Mouse (Mus musculus): Measurements from ENCODE around the gene Ctf2. TPM values are rescaled to one million over a fixed set of nuclear protein-coding genes. Genes with fewer than 3 reads are reported as not detected.
A peak's percentile ranks its signal among the peaks of the same experiment; 100 is the strongest.

Ctf2 gene
- total and polyA plus RNA-seq, 3 experiments, result 0.16 TPM; not detected in 2

GRCm38 (mm10) chr7:127725490-127725889 lies 6.5 kb downstream of the Ctf2 start:
- DNase-seq (ENCODE audit: low spot score), result no peak
- TF ChIP-seq TAL1 (conservative IDR thresholded peaks at IDR 0.05; ENCODE audit: low read depth, low read length) (no peak), GATA1 (IDR thresholded peaks at IDR 0.05; ENCODE audit: borderline replicate concordance, low read length) (no peak), CTCF (IDR thresholded peaks at IDR 0.05; ENCODE audit: low read depth, low read length) (no peak), POLR2AphosphoS5 (IDR thresholded peaks at IDR 0.05; ENCODE audit: insufficient replicate concordance, low read depth, low read length) (no peak), GATA2 (IDR thresholded peaks at IDR 0.05; ENCODE audit: borderline replicate concordance, low read depth, low read length) (no peak)
- Histone ChIP-seq H3K27me3 (ENCODE audit: insufficient read depth, low read length) (peaks cover 54% of the 10 kb centered on the region), H3K4me3 (ENCODE audit: low read depth, low read length) (no peak overlapping the region), H3K9me3 (replicated peaks) (no peaks in the 10 kb centered on the region), H3K4me1 (ENCODE audit: insufficient read depth, low read depth, low read length) (no peaks in the 10 kb centered on the region), H3K36me3 (replicated peaks) (no peaks in the 10 kb centered on the region)
- ATAC-seq (ENCODE audit: extremely low read depth, insufficient number of reproducible peaks, low FRiP score, poor library complexity, severe bottlenecking), result no peak

DNA sequence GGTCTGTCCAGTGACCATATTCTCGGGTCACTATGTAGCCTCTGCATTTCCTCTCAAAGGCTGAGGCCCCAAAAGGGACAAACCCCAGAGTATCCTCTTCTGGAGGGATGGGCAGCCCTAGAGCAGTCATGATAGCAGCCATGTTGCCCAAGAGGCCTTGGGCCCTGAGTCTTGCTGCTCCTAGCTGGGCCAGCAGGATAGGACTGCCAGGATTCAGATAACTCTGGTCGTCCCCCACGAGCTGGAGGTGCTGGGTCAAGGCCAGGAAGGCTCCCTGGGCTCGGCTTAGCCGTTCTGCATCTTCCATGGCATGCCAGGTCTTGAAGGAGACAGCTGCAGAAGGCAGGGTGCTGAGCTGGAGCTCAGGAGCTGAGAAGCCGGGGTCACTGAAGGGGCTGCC lies 12.7 kb downstream of the Ctf2 start:
- DNase-seq (ENCODE audit: low spot score) (no peak), ATAC-seq (ENCODE audit: extremely low read depth, insufficient number of reproducible peaks, low FRiP score, poor library complexity, severe bottlenecking) (no peak)
- H3K9me3 ChIP-seq (replicated peaks), result no peaks in the 10 kb centered on the region
- H3K4me1 ChIP-seq (ENCODE audit: insufficient read depth, low read depth, low read length), result no peaks in the 10 kb centered on the region
- TF ChIP-seq POLR2AphosphoS5 (IDR thresholded peaks at IDR 0.05; ENCODE audit: insufficient replicate concordance, low read depth, low read length), result no peak
- no peak for TF ChIP-seq GATA2 (IDR thresholded peaks at IDR 0.05; ENCODE audit: borderline replicate concordance, low read depth, low read length)
- TF ChIP-seq GATA1 (IDR thresholded peaks at IDR 0.05; ENCODE audit: borderline replicate concordance, low read length), result no peak
- no peak for TF ChIP-seq TAL1 (conservative IDR thresholded peaks at IDR 0.05; ENCODE audit: low read depth, low read length)
- no peak for TF ChIP-seq CTCF (IDR thresholded peaks at IDR 0.05; ENCODE audit: low read depth, low read length)
- no peaks in the 10 kb centered on the region for H3K36me3 ChIP-seq (replicated peaks)
- H3K27me3 ChIP-seq (ENCODE audit: insufficient read depth, low read length), result peaks cover 20% of the 10 kb centered on the region
- H3K4me3 ChIP-seq (ENCODE audit: low read depth, low read length), result no peak overlapping the region

DNA sequence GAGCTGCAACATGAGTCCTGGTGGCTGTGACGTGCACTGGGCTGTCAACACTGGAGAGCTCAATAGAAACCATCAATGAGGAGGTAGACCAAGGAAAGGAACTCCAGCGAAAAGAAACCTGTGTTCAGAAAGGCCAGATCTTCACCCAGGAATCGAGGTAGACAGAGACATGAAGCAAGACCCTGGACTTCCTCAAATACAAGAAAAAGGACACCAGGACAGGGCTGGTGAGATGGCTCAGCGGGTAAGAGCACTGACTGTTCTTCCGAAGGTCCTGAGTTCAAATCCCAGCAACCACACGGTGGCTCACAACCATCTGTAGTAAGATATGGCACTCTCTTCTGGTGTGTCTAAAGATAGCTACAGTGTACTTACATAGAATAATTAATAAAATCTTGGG lies 13.6 kb downstream of the Ctf2 start:
- H3K4me1 ChIP-seq (ENCODE audit: insufficient read depth, low read depth, low read length), result peaks cover 2% of the 10 kb centered on the region; the same call in 1 of the 2 replicates
- H3K27me3 ChIP-seq (ENCODE audit: insufficient read depth, low read length), result peaks cover 16% of the 10 kb centered on the region
- no peak overlapping the region for H3K4me3 ChIP-seq (ENCODE audit: low read depth, low read length)
- DNase-seq (ENCODE audit: low spot score) (no peak), ATAC-seq (ENCODE audit: extremely low read depth, insufficient number of reproducible peaks, low FRiP score, poor library complexity, severe bottlenecking) (no peak)
- TF ChIP-seq TAL1 (conservative IDR thresholded peaks at IDR 0.05; ENCODE audit: low read depth, low read length), result no peak
- TF ChIP-seq POLR2AphosphoS5 (IDR thresholded peaks at IDR 0.05; ENCODE audit: insufficient replicate concordance, low read depth, low read length), result no peak
- TF ChIP-seq CTCF (IDR thresholded peaks at IDR 0.05; ENCODE audit: low read depth, low read length), result no peak
- TF ChIP-seq GATA1 (IDR thresholded peaks at IDR 0.05; ENCODE audit: borderline replicate concordance, low read length), result no peak
- TF ChIP-seq GATA2 (IDR thresholded peaks at IDR 0.05; ENCODE audit: borderline replicate concordance, low read depth, low read length), result no peak
- H3K36me3 ChIP-seq (replicated peaks), result no peaks in the 10 kb centered on the region
- no peaks in the 10 kb centered on the region for H3K9me3 ChIP-seq (replicated peaks)

- no peak overlapping the region for H3K4me3 ChIP-seq (ENCODE audit: low read depth, low read length)
- peaks cover 11% of the 10 kb centered on the region for H3K27me3 ChIP-seq (ENCODE audit: insufficient read depth, low read length)
- H3K9me3 ChIP-seq (replicated peaks), result no peaks in the 10 kb centered on the region
- no peaks in the 10 kb centered on the region for H3K36me3 ChIP-seq (replicated peaks)
- no peak for ATAC-seq (ENCODE audit: extremely low read depth, insufficient number of reproducible peaks, low FRiP score, poor library complexity, severe bottlenecking)
- H3K4me1 ChIP-seq (ENCODE audit: insufficient read depth, low read depth, low read length), result peaks cover 15% of the 10 kb centered on the region
- TF ChIP-seq POLR2AphosphoS5 (IDR thresholded peaks at IDR 0.05; ENCODE audit: insufficient replicate concordance, low read depth, low read length) (no peak), TAL1 (conservative IDR thresholded peaks at IDR 0.05; ENCODE audit: low read depth, low read length) (no peak)
- DNase-seq (ENCODE audit: low spot score), result no peak
Observed at GRCm38 (mm10) chr7:127716992-127717391, 15.0 kb downstream of the Ctf2 start.

DNA sequence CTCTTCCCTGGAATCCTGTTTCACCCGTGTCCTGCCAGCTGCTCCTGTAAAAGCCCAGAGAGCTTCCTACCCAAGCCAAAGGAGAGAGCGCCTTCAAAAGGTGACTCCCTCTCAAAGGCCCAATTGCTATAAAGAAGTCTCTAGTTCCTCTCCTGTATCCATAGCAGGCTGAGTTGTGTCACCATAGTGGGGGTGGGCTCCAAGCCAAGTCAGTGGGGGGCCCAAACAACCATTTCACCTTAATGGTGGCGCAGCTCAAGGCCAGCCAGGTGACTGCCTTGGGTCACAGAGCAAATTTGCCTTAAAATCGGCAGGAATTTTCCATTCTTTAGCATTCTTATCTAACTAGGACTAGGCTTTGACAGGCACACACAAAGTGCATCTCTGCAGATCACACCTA lies 17.1 kb downstream of the Ctf2 start:
- ATAC-seq (ENCODE audit: extremely low read depth, insufficient number of reproducible peaks, low FRiP score, poor library complexity, severe bottlenecking) (no peak), DNase-seq (ENCODE audit: low spot score) (no peak)
- H3K4me1 ChIP-seq (ENCODE audit: insufficient read depth, low read depth, low read length), result peaks cover 28% of the 10 kb centered on the region
- peaks cover 11% of the 10 kb centered on the region for H3K27me3 ChIP-seq (ENCODE audit: insufficient read depth, low read length)
- TF ChIP-seq CTCF (IDR thresholded peaks at IDR 0.05; ENCODE audit: low read depth, low read length) (no peak), POLR2AphosphoS5 (IDR thresholded peaks at IDR 0.05; ENCODE audit: insufficient replicate concordance, low read depth, low read length) (no peak), TAL1 (conservative IDR thresholded peaks at IDR 0.05; ENCODE audit: low read depth, low read length) (no peak), GATA2 (IDR thresholded peaks at IDR 0.05; ENCODE audit: borderline replicate concordance, low read depth, low read length) (no peak), GATA1 (IDR thresholded peaks at IDR 0.05; ENCODE audit: borderline replicate concordance, low read length) (no peak)
- no peaks in the 10 kb centered on the region for H3K9me3 ChIP-seq (replicated peaks)
- H3K4me3 ChIP-seq (ENCODE audit: low read depth, low read length), result no peak overlapping the region
- no peaks in the 10 kb centered on the region for H3K36me3 ChIP-seq (replicated peaks)

- TF ChIP-seq TAL1 (conservative IDR thresholded peaks at IDR 0.05; ENCODE audit: low read depth, low read length), result no peak
- no peak for TF ChIP-seq GATA2 (IDR thresholded peaks at IDR 0.05; ENCODE audit: borderline replicate concordance, low read depth, low read length)
- TF ChIP-seq POLR2AphosphoS5 (IDR thresholded peaks at IDR 0.05; ENCODE audit: insufficient replicate concordance, low read depth, low read length), result no peak
- no peak for TF ChIP-seq CTCF (IDR thresholded peaks at IDR 0.05; ENCODE audit: low read depth, low read length)
- no peaks in the 10 kb centered on the region for H3K36me3 ChIP-seq (replicated peaks)
- H3K4me1 ChIP-seq (ENCODE audit: insufficient read depth, low read depth, low read length), result peaks cover 43% of the 10 kb centered on the region
- H3K27me3 ChIP-seq (ENCODE audit: insufficient read depth, low read length), result peaks cover 6% of the 10 kb centered on the region
- no peaks in the 10 kb centered on the region for H3K9me3 ChIP-seq (replicated peaks)
- H3K4me3 ChIP-seq (ENCODE audit: low read depth, low read length), result peak within 1 kb of the TSS; percentile 66
- ATAC-seq (ENCODE audit: extremely low read depth, insufficient number of reproducible peaks, low FRiP score, poor library complexity, severe bottlenecking), result no peak
- peak; percentile 58 for DNase-seq (ENCODE audit: low spot score)
Observed at GRCm38 (mm10) chr7:127712461-127713385, 19.2 kb downstream of the Ctf2 start, which contains the start of gene Ctf1. Gene Ctf1, plus strand, starts transcription at chr7:127712736.

Data from G1E (cell line).